Mouse (Mus musculus): ENCODE data around the gene Gne.

Gene Gne

GRCm38 (mm10) chr4:44024241-44024640 is 59.7 kb downstream of the Gne start:
- DNase-seq (ENCODE audit: low spot score in 2 of 2), result peak in 1 of 2 experiments; percentile 1

GRCm38 (mm10) chr4:44023681-44024080 is 60.3 kb downstream of the Gne start:
- DNase-seq (ENCODE audit: low spot score in 2 of 2), result no peak

GRCm38 (mm10) chr4:44022766-44023165 is 61.2 kb downstream of the Gne start:
- peak in 1 of 2 experiments; percentile 1 for DNase-seq (ENCODE audit: low spot score in 2 of 2)

- DNase-seq (ENCODE audit: low spot score in 2 of 2), result peak in 1 of 2 experiments; percentile 1
Measured at GRCm38 (mm10) chr4:44022323-44022722, 61.7 kb downstream of the Gne start.

- DNase-seq (ENCODE audit: low spot score in 2 of 2), result no peak
Measured at GRCm38 (mm10) chr4:44016791-44017190, 67.2 kb downstream of the Gne start.

GRCm38 (mm10) chr4:44016071-44016470 is 67.9 kb downstream of the Gne start:
- DNase-seq (ENCODE audit: low spot score in 2 of 2), result no peak

- no peak for DNase-seq (ENCODE audit: low spot score in 2 of 2)
Measured at GRCm38 (mm10) chr4:44013391-44014070, 70.4 kb downstream of the Gne start.

GRCm38 (mm10) chr4:44012376-44013367 is 71.3 kb downstream of the Gne start:
- peak; percentile 80 to 88 for DNase-seq (ENCODE audit: low spot score in 2 of 2)

GRCm38 (mm10) chr4:44011799-44012198 is 72.2 kb downstream of the Gne start:
- no peak for DNase-seq (ENCODE audit: low spot score in 2 of 2)

- no peak for DNase-seq (ENCODE audit: low spot score in 2 of 2)
Measured at GRCm38 (mm10) chr4:44010893-44011292, 73.1 kb downstream of the Gne start.

- DNase-seq (ENCODE audit: low spot score in 2 of 2), result no peak
Measured at GRCm38 (mm10) chr4:44010176-44010575, 73.8 kb downstream of the Gne start.

GRCm38 (mm10) chr4:44004623-44005409 is 79.2 kb downstream of the Gne start:
- DNase-seq (ENCODE audit: low spot score in 2 of 2), result no peak

- no peak for DNase-seq (ENCODE audit: low spot score in 2 of 2)
Measured at GRCm38 (mm10) chr4:44004126-44004525, 79.9 kb downstream of the Gne start, which contains the start of gene Clta. Clta (plus strand) TSS chr4:44004452.

GRCm38 (mm10) chr4:44003622-44004021 is 80.4 kb downstream of the Gne start:
- no peak for DNase-seq (ENCODE audit: low spot score in 2 of 2)

- DNase-seq (ENCODE audit: low spot score in 2 of 2), result no peak
Measured at GRCm38 (mm10) chr4:43994342-43994741, 89.6 kb downstream of the Gne start.

- no peak for DNase-seq (ENCODE audit: low spot score in 2 of 2)
Measured at GRCm38 (mm10) chr4:43993072-43993471, 90.9 kb downstream of the Gne start.

GRCm38 (mm10) chr4:43988976-43989375 is 95.0 kb downstream of the Gne start:
- no peak for DNase-seq (ENCODE audit: low spot score in 2 of 2)

- DNase-seq (ENCODE audit: low spot score in 2 of 2), result no peak
Measured at GRCm38 (mm10) chr4:43984326-43984725, 99.7 kb downstream of the Gne start.
